Mouse (Mus musculus) lung, postnatal 25 days (tissue): ENCODE measurements around the gene Vegfa.

ENCODE experiments used
- DNase-seq: peaks from one replicate; pipeline ENCODE4 v3.0.0; 2022; ENCODE audit warnings: low spot score

Gene Vegfa

GRCm38 (mm10) chr17:46025927-46026668 is 6.1 kb downstream of the Vegfa start:
- DNase-seq, result no peak

DNA sequence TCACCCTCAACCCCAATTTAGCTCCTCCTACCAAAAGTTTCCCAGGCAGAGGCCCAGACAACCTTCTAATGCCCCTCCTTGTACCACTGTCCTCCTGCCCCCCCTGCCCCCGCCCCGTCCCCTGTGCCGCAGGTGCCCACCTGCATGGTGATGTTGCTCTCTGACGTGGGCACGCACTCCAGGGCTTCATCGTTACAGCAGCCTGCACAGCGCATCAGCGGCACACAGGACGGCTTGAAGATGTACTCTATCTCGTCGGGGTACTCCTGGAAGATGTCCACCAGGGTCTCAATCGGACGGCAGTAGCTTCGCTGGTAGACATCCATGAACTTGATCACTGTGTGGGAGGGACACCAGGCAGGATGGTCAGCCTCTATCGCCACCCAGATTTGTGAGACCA is 7.0 kb downstream of the Vegfa start:
- no peak for DNase-seq

GRCm38 (mm10) chr17:46024192-46024591 is 8.0 kb downstream of the Vegfa start:
- no peak for DNase-seq

GRCm38 (mm10) chr17:46023572-46023971 is 8.6 kb downstream of the Vegfa start:
- no peak for DNase-seq

- DNase-seq, result no peak
Measured at GRCm38 (mm10) chr17:46022934-46023333, 9.2 kb downstream of the Vegfa start.

DNA sequence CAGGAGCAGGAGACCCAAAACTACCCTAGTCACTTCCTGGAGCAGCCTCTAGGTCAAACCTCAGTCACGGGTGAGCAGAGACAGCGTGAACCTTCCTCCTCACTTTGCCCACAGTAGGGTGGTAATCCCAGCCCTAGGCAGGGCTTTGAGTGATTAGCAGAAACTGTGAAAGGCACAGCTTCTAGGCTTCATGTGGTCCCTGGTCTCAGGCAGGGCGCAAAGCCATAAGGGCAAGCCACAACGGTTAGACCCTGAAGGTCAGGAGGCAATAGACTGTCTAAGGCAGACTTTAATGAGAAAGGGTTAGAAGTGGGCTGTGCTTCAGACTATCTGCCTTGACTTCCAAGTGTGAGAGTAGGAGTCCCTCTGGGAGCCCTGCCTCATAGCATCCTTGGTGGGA is 9.7 kb downstream of the Vegfa start:
- no peak for DNase-seq

GRCm38 (mm10) chr17:46021760-46022159 is 10.4 kb downstream of the Vegfa start:
- no peak for DNase-seq

DNA sequence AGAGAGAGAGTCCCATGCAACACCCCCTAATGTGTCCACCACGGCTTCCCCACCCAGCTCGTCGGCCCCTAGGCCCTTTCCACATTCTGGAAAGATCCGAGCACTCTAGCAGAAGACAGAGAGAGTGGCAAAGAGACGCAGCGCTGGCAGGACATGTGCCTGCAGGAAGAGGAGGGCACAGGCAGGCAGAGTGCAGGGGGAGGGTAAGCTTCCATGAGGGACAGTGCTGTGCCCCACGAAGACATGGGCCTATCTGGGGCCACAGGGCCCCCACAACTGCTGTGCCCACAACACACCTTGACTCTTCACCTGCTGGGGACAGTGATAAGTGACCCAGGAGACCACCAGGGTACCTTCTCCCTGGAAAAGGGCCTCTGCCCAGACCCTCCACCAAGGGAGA is 11.0 kb downstream of the Vegfa start:
- no peak for DNase-seq

DNA sequence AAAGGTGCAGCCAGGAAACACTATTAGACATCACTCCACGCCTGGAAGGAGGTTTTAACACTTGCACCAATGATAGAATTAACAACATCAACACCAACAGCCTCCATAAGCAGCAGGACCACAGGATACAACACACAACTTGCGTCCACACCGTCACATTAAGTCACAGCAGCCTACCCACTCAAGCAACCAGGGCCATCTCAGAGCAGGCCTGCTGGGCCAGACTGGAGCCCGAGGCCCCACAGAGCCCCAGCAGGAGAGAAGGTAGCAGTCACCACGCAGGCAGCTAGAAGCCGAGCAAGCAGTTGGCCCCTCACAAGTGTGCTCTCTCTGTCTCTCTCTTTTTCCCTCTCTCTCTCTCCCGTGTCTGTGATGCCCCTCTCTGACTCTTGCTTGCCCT is 11.6 kb downstream of the Vegfa start:
- no peak for DNase-seq

GRCm38 (mm10) chr17:46018736-46019004 is 13.5 kb downstream of the Vegfa start:
- no peak for DNase-seq

DNA sequence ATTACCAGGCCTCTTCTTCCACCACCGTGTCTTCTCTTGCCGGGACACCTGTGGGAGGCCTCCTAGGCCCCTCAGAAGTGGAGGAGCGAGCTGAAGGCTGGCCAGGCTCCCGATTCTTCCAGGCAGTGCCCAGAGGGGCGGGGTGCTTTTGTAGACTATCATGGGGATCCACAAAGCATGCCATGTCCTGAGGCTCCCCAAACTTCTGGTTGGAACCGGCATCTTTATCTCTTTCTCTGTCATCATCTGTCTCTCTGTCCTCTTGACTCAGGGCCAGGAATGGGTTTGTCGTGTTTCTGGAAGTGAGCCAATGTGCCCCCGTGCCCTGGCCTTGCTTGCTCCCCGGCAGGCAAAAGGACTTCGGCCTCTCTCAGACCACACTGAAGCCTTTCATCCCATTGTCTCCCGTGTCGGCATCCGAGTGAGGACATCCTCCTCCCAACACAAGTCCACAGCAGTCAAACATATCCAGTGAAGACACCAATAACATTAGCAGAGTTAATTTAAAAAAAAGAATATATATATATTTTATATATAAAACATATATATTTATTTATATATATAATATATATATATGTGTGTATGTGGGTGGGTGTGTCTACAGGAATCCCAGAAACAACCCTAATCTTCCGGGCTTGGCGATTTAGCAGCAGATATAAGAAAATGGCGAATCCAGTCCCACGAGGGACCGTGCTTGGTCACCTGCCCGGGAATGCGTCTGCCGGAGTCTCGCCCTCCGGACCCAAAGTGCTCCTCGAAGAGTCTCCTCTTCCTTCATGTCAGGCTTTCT is 14.0 kb downstream of the Vegfa start:
- DNase-seq, result no peak

DNA sequence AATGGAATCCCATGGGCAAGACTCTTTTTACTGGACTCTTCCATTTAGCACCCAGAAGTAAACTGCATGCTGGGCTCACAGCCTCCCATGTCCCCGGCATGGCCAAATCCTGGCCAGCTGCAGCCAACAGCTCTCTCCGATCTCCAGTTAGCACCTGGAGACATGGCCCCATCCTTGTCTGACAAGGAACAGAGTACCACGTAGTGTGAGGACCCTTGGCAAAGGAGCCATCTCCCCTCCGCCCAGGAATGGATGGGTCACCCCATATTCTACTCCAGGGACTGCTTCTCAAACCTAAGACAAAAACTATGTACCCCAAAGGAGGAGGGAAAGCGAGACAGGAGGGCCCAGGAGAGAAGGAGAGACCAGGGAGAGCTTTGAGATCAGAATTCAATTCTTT is 15.6 kb downstream of the Vegfa start:
- DNase-seq, result no peak

DNA sequence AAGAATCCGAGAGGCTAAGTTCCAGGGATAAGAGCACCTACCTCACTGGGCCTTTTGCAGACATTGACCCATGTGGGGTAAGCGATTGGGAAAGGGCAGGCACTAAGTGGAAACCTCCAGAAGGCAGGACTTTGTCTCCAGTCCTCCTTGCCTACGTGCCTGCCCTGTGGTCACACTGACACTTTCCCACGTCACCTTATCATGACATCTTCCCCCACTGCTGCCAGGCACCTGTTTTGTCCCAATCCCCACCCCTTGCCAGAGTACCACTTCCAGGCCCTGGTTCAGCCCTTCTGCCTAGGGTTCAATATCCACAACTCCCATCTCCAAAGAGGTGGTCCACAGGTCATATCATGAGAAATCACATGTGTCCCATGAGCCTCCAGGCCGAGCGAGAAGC is 16.2 kb downstream of the Vegfa start:
- no peak for DNase-seq

DNA sequence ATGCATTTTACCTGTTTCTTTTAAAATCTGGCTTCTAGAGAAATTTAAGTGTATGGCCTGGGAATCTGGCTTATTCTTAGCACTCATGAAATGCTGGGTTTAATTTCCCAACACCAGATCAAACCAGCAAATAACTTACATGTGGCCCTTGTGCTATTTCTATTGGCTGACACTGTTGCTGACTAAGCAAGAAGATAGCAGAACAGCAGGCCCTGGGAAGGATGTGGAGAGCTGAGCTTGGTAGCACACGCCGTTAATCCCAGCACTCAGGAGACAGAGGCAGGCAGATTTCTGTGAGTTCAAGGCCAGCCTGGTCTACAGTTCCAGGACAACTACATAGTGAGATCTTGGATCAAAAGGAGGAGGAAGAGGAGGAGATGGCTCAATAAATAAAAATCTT is 17.2 kb downstream of the Vegfa start:
- DNase-seq, result no peak

DNA sequence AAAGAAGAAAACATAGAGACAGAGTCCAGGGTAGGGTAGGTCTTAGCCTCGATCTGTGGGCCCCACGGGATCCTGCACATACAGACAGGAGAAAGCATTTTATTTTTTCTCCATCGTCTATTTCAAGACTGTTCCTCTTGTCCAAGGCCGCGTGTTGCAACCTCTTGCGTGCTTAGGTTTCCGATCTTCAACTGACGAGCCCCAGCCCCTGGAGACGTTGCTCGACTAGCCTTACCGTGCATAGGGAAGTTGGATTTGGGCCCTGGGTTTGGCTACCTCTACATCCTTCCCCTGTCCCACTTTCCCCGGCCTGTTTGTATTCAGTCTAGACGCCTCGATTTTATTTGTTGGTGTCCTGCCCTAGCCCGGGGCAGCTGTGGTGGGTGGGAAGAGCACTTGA is 18.6 kb downstream of the Vegfa start:
- no peak for DNase-seq

- no peak for DNase-seq
Measured at GRCm38 (mm10) chr17:46012211-46012610, 20.0 kb downstream of the Vegfa start.

DNA sequence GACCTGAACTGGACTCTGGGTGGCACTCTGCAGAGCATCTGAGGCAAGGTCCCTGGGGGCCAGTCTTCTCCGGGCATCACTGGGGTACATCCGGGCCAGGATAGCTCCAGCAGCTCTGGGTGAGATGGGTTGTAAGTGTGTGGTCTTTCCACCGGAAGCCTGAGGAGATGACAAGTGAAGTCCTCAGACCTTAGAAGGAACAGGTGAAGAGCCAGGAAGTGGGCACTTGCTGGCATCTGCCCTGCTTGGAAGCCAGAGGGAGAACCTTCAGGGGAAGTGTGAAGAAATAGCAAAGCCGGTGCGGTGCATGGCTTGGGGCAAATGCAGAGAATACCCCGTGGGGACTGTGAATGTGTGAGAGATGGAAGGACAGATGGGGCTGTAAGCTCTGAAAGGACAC is 21.7 kb downstream of the Vegfa start:
- DNase-seq, result no peak

GRCm38 (mm10) chr17:46009182-46009581 is 23.0 kb downstream of the Vegfa start:
- no peak for DNase-seq

GRCm38 (mm10) chr17:46005458-46005857 is 26.7 kb downstream of the Vegfa start:
- DNase-seq, result no peak

DNA sequence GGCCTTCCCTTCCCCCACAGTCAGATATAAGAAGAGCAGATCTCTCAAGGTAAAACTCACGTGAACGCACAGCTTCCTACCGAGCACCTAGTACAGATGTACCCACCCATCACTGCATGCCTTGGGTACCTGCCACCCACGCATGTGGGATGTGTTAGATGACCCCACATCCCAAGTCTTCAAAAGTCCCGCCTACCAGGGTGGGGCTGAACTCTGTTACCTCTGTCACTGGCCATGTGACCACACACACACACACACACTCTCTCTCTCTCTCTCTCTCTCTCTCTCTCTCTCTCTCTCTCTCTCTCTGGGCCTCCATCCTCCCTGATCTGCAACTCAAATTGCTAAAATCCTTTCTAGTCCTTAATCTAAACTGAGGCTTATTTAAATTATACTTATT is 27.7 kb downstream of the Vegfa start:
- DNase-seq, result no peak

DNA sequence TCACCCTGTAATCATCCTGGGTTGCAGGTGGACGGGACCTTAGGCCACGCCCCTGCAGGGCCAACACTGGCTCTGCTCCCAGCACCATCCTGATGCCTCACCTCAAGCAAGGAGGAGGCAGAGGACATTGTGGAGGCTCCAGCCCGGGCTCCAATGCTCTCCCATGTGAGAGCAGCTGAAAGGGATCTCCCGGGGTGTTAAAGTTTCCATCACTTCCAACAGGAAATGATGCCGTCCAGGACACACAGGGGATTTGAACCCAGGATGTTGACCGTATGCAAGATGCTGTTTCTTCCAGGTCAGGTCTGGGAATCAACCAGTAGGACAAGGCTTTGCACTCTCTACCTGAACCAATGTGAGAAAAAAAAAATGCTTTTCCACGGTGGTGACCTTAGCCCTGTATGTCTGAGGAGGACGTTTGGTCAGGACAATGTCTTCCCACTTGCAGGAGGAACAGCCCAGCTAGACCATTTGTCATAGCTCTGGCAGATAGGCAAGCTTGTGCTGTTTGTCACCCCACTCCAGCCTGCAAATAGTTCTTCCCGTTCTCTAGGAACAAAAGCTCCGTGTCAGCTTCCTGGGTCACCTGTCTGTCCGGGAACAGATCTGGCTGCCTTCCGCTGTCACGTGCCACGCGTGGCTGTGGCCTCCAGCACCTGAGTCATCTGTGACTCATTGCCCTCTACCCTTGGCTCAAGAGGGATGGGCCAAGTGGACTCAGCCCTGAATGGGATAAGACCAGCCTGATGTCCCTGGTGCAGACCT is 28.3 kb downstream of the Vegfa start:
- DNase-seq, result peak; percentile 50

GRCm38 (mm10) chr17:45999366-45999940 is 32.7 kb downstream of the Vegfa start:
- DNase-seq, result no peak

DNA sequence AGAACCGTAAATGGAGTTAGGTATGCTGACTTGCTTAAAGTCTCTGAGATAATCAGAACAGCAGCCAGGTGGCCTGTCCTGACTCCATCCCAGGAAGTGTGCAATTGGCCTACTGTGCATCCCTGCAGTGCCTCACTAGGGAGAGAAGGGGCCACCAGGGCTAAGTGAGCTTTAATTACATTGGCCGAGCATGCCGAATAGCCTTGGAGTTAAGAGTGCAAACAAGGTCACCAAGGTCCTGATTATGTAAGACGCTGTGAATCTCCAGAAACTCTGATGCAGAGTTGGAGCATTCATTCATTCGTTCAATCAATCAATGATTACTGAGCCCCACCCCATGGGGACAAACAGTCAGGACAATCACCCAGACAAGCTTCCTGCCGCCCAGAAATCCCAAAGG is 33.8 kb downstream of the Vegfa start:
- no peak for DNase-seq
